Mouse (Mus musculus) stomach, postnatal 0 days (tissue): Measurements from ENCODE around the gene Opcml.

Source experiments
- CTCF ChIP-seq: IDR thresholded peaks from 2 replicates; pipeline ENCODE4 v1.5.1; 2016; ENCODE audit warnings: antibody characterized with exemption, low read depth, mild to moderate bottlenecking, moderate library complexity
- EP300 ChIP-seq: optimal IDR thresholded peaks from 2 replicates; pipeline ENCODE3; 2016; ENCODE audit warnings: antibody characterized with exemption

DNA sequence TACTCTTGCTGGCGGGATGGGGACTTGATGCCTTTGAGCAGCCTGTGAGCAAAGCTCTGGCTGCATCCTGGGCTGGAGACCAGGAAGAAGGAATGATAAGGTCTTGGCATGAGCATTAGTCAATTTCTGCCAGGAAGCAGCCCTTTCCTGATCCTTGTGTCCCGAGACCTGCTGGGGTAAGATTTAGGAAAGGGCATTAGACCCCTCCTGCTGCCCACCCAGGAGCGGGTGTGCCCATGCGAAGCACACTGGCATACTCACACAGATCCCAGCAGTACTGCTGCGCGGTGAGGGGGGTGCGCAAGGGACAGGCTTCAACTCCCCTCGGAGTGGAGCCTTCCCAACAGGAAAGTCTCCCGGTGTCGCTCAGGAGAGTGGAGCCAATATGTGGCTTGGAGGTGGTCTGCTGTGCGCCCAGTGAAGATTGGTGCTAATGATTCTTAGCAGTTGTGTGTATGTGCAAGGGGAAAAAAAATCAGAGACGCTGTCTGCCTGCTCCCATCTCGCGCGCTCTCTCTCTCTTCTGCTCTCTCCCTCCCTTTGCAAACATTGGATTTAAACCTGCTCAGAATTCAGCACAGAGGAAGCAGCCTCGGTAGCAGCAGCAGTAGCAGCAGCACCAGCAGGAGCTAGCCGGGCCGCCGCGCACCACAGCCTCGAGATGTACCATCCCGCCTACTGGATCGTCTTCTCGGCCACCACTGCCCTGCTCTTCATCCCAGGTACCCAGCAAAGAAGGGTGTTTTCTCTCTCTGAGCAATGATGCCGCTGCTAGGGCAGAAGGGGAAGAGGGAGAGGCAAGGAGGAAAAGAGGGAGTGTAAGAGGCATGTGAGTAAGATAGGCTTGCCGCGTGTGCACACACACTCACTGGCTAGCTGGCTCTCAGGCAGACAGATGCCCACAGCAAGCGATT, at the start of gene Opcml:
- no peak for TF ChIP-seq CTCF
- TF ChIP-seq EP300: no peak
